Mouse (Mus musculus) liver, embryonic 11.5 days (tissue): Measurements from ENCODE around the gene 2010111I01Rik. TPM values are rescaled to one million over a fixed set of nuclear protein-coding genes. Genes with fewer than 3 reads are reported as not detected.

Experiments
- ATAC-seq: fragments of 200-750 bp; cut with Nextera tagmentation; replicated peaks from 2 replicates; pipeline ENCODE4 v1.8.0; 2017; ENCODE audit warnings: moderate number of reproducible peaks, mild to moderate bottlenecking, moderate TSS enrichment, moderate library complexity; ENCODE audit not compliant: low FRiP score
- DNase-seq: peaks from one replicate; pipeline ENCODE4 v3.0.0-alpha.2; 2017; ENCODE audit warnings: low spot score
- H3K27ac ChIP-seq: fragments of 300-500 bp; sonication (generic); 2 replicates; pipeline ENCODE4 v1.5.1; 2014; ENCODE audit warnings: mild to moderate bottlenecking, low read depth, low read length, control low read depth
- H3K27me3 ChIP-seq: fragments of 300-500 bp; sonication (generic); replicated peaks from 2 replicates; pipeline ENCODE4 v1.6.1; 2014; ENCODE audit warnings: low read length, mixed read lengths; ENCODE audit not compliant: control insufficient read depth, insufficient read depth
- H3K36me3 ChIP-seq: fragments of 300-500 bp; sonication (generic); 2 replicates; pipeline ENCODE4 v1.6.1; 2014; ENCODE audit warnings: mild to moderate bottlenecking, low read length, moderate library complexity, mixed read lengths; ENCODE audit not compliant: control insufficient read depth, insufficient read depth
- H3K4me1 ChIP-seq: fragments of 300-500 bp; sonication (generic); replicated peaks from 2 replicates; pipeline ENCODE4 v1.6.1; 2014; ENCODE audit warnings: low read length, mixed read lengths; ENCODE audit not compliant: control insufficient read depth, insufficient read depth
- H3K4me2 ChIP-seq: fragments of 300-500 bp; sonication (generic); 2 replicates; pipeline ENCODE4 v1.6.1; 2014; ENCODE audit warnings: mild to moderate bottlenecking, control low read depth, moderate library complexity
- H3K4me3 ChIP-seq: fragments of 300-500 bp; sonication (generic); 2 replicates; pipeline ENCODE4 v1.5.1; 2014; ENCODE audit warnings: low read depth, low read length, control low read depth
- H3K9ac ChIP-seq: fragments of 300-500 bp; sonication (generic); 2 replicates; pipeline ENCODE4 v1.6.1; 2014; ENCODE audit warnings: low read depth, low read length, control low read depth
- H3K9me3 ChIP-seq: fragments of 300-500 bp; sonication (generic); 2 replicates; pipeline ENCODE4 v1.6.1; 2016; ENCODE audit warnings: low read length, inconsistent platforms, mixed read lengths; ENCODE audit not compliant: control insufficient read depth
- WGBS: fragments of 180-500 bp; shearing (Covaris S2); extraction: QIAGEN DNeasy Blood & Tissue Kit; methylation state at CpG from one replicate; pipeline ENCODE4 v1.1.7; 2014; 5-methylcytosine and 5-hydroxymethylcytosine counted together
- polyA plus RNA-seq: library from polyadenylated mRNA; unstranded; fragments of >200 nt; fragmentation: Nextera tagmentation; extraction: Ambion mirVana; gene quantifications from 2 replicates; pipeline ENCODE4 v1.2.1, GENCODE M21; 2014

Gene 2010111I01Rik
- polyA plus RNA-seq, 1 experiment from 2014 or later: 30.6 TPM

DNA sequence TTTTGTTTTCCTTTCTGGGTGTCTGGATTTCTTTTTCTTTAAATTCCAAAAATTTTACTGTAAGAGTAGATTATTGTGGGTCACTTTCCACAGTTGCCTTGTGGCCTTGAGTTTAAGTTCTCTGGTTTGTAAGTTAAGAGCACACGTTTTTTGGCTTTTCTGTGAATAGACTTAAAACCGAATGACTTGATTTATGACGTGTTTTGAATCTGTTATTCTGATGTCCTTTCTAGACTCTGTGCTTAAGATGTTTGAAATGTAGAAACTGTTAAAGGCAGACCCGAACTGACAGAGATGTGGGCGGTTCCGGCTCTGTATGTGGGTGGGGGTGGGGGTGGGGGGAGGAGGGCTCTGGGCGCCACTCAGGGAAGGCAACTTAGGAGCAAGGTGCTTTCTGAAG lies 282.3 kb downstream of the 2010111I01Rik start:
- DNase-seq (no peak), ATAC-seq (no peak)
- no peaks in the 10 kb centered on the region for H3K4me1 ChIP-seq
- no peaks in the 10 kb centered on the region for H3K27me3 ChIP-seq
- H3K9ac ChIP-seq: no peak overlapping the region
- no peak overlapping the region for H3K27ac ChIP-seq
- no peaks in the 10 kb centered on the region; the same call in 1 of the 2 replicates for H3K36me3 ChIP-seq
- no peak overlapping the region for H3K4me2 ChIP-seq
- no peaks in the 10 kb centered on the region for H3K9me3 ChIP-seq
- WGBS: 69% methylated on average over 7 of the region's 7 CpGs
- H3K4me3 ChIP-seq: no peak overlapping the region

GRCm38 (mm10) chr13:63247631-63248030 lies 282.9 kb downstream of the 2010111I01Rik start:
- Histone ChIP-seq H3K4me1 (no peaks in the 10 kb centered on the region; the same call in 1 of the 2 replicates), H3K4me3 (no peak overlapping the region), H3K27me3 (no peaks in the 10 kb centered on the region), H3K4me2 (no peak overlapping the region), H3K36me3 (no peaks in the 10 kb centered on the region; the same call in 1 of the 2 replicates), H3K27ac (no peak overlapping the region), H3K9me3 (no peaks in the 10 kb centered on the region), H3K9ac (no peak overlapping the region)
- ATAC-seq (no peak), DNase-seq (no peak)
- WGBS: 94% methylated on average over 11 of the region's 11 CpGs

DNA sequence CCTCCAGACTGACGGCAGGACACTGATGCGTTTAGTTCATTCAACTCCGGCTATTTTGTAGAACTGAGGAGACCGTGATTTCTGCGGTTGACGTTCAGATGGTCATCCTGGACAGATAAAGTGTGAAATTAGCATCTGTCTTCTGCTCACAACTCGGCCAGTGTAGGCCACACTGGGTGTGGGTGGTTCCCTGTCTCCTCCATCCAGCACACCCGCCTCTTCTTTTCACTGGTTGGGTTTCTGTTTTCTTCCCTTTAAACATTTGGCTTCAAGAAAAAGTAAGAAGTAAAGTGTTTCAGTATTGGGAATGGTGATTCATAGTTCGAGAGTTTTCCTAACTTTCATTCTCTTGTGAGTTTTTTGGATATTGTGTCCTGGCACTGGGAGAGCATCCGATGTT lies 283.6 kb downstream of the 2010111I01Rik start:
- no peak overlapping the region for H3K9ac ChIP-seq
- no peak overlapping the region for H3K27ac ChIP-seq
- H3K9me3 ChIP-seq: no peaks in the 10 kb centered on the region
- DNase-seq: no peak
- H3K4me3 ChIP-seq: no peak overlapping the region
- H3K4me1 ChIP-seq: peaks cover 5% of the 10 kb centered on the region
- 83% methylated on average over 10 of the region's 10 CpGs for WGBS
- no peaks in the 10 kb centered on the region; the same call in 1 of the 2 replicates for H3K36me3 ChIP-seq
- no peaks in the 10 kb centered on the region for H3K27me3 ChIP-seq
- H3K4me2 ChIP-seq: no peak overlapping the region
- ATAC-seq: no peak

DNA sequence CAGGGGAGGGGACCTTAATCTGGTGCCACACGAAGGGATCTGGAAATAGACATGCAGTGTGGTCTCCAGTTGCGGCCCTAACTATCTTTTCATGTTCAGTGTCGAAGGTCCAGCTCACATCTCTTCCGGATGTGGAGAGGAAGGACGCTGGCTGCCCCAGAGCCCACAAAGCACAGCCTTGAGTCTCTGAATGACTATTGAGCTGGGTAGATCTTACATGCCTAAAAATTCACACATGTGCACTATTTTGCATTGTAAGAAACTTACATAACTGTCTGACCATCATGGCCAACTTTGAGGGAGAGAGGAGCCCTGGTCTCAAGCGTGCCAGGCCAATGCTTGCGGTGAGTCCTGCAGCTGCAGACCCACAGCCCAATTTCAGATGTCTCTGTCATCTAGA lies 284.5 kb downstream of the 2010111I01Rik start:
- Histone ChIP-seq H3K27ac (no peak overlapping the region), H3K36me3 (no peaks in the 10 kb centered on the region; the same call in 1 of the 2 replicates), H3K9me3 (no peaks in the 10 kb centered on the region), H3K9ac (no peak overlapping the region), H3K4me1 (peaks cover 10% of the 10 kb centered on the region), H3K4me2 (no peak overlapping the region), H3K4me3 (no peak overlapping the region), H3K27me3 (no peaks in the 10 kb centered on the region)
- DNase-seq (no peak), ATAC-seq (no peak)
- 78% methylated on average over 7 of the region's 7 CpGs for WGBS

DNA sequence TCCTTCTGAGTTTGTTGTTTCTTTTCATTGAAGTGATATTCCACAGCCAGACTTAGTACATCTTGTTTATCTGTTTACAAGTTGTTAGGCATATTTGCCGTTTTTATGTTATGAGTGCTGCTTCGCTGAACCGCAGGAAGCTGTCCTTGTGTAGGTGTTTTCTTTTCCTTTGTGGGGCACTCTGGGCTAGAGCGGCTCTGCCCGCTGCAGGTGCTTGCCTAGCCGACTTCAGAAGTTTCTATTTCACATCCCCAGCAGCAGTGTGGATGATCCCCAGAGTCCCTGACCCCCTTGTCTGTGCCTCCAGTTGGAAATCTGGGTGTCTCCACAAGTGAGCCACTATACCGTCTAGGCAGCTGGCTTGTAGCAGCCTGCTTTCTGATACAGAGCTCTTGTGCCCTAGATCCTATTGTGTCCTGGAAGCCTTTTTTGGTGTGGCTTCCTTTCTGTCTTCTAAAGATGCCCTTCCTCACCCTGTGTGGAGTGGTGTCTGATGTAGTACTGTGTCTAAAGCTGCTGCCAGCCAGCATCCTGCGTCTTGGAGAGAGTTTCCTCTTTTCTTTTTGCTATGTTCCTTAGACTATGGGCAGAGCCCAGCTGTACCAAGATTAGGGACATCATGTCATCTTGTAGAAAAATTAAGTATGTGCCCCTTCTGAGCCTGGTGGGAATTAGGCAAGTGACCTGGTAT lies 285.2 kb downstream of the 2010111I01Rik start:
- no peaks in the 10 kb centered on the region for H3K27me3 ChIP-seq
- DNase-seq (no peak), ATAC-seq (no peak)
- WGBS: 81% methylated on average over 8 of the region's 8 CpGs
- H3K4me2 ChIP-seq: no peak overlapping the region
- H3K9me3 ChIP-seq: no peaks in the 10 kb centered on the region
- peaks cover 17% of the 10 kb centered on the region for H3K4me1 ChIP-seq
- no peak overlapping the region for H3K4me3 ChIP-seq
- H3K9ac ChIP-seq: no peak overlapping the region
- H3K36me3 ChIP-seq: no peaks in the 10 kb centered on the region; the same call in 1 of the 2 replicates
- no peak overlapping the region for H3K27ac ChIP-seq

GRCm38 (mm10) chr13:63250441-63250980 lies 285.8 kb downstream of the 2010111I01Rik start:
- DNase-seq (no peak), ATAC-seq (no peak)
- no peak overlapping the region for H3K4me3 ChIP-seq
- no peaks in the 10 kb centered on the region for H3K9me3 ChIP-seq
- H3K4me1 ChIP-seq: peaks cover 23% of the 10 kb centered on the region
- peaks cover 2% of the 10 kb centered on the region; the same call in 1 of the 2 replicates for H3K36me3 ChIP-seq
- H3K9ac ChIP-seq: no peak overlapping the region
- H3K27me3 ChIP-seq: no peaks in the 10 kb centered on the region
- H3K4me2 ChIP-seq: no peak overlapping the region
- 87% methylated on average over 8 of the region's 8 CpGs for WGBS
- no peak overlapping the region for H3K27ac ChIP-seq

- H3K4me1 ChIP-seq: peaks cover 28% of the 10 kb centered on the region
- H3K4me2 ChIP-seq: no peak overlapping the region
- DNase-seq (no peak), ATAC-seq (no peak)
- H3K27me3 ChIP-seq: no peaks in the 10 kb centered on the region
- WGBS: 80% methylated on average over 12 of the region's 12 CpGs
- H3K27ac ChIP-seq: no peak overlapping the region
- H3K9ac ChIP-seq: no peak overlapping the region
- no peak overlapping the region for H3K4me3 ChIP-seq
- peaks cover 2% of the 10 kb centered on the region; the same call in 1 of the 2 replicates for H3K36me3 ChIP-seq
- H3K9me3 ChIP-seq: no peaks in the 10 kb centered on the region
These were observed 286.6 kb downstream of the 2010111I01Rik start for GRCm38 (mm10) chr13:63251118-63251889.

DNA sequence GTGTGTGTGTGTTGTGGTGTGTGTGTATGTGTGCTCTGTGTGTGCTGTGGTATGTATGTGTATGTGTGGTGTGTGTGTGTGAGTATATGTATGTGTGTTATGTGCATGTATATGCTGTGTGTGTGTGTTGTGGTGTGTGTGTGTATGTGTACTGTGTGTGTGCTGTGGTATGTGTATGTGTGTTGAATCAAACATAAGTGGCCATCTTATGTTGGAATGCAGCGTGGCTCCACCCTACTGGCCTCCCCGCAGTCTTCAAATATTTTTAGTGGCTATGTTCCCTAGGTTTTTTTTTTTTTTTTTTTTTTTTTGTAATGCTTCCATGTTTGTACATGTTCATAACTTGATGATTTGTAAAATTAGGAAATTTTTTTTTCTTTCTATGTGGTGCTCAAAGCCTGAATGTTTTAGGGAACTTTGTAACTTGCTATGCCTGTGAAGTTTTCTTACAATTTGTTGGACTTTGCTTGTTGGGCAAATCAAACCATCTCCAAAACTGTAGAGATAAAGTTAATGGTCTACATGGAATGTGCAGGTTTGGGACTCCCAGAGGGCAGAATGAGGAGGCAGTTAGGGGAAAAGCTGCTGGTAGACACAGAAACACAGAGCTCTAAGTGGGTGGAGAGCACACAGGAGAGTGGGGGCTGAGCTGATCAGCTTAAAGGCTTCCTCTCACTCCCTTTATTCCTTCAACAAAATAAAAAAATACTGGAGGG lies 287.8 kb downstream of the 2010111I01Rik start:
- H3K4me2 ChIP-seq: no peak overlapping the region
- no peaks in the 10 kb centered on the region for H3K9me3 ChIP-seq
- H3K4me3 ChIP-seq: no peak overlapping the region
- H3K4me1 ChIP-seq: peaks cover 28% of the 10 kb centered on the region
- no peak for ATAC-seq
- peaks cover 3% of the 10 kb centered on the region; the same call in 1 of the 2 replicates for H3K36me3 ChIP-seq
- DNase-seq: no peak
- no peak overlapping the region for H3K9ac ChIP-seq
- 98% methylated on average over 2 of the region's 2 CpGs for WGBS
- no peak overlapping the region for H3K27ac ChIP-seq
- no peaks in the 10 kb centered on the region for H3K27me3 ChIP-seq
